ENCODE assay signal across 9 mouse cellular contexts in the genomic region with DNA sequence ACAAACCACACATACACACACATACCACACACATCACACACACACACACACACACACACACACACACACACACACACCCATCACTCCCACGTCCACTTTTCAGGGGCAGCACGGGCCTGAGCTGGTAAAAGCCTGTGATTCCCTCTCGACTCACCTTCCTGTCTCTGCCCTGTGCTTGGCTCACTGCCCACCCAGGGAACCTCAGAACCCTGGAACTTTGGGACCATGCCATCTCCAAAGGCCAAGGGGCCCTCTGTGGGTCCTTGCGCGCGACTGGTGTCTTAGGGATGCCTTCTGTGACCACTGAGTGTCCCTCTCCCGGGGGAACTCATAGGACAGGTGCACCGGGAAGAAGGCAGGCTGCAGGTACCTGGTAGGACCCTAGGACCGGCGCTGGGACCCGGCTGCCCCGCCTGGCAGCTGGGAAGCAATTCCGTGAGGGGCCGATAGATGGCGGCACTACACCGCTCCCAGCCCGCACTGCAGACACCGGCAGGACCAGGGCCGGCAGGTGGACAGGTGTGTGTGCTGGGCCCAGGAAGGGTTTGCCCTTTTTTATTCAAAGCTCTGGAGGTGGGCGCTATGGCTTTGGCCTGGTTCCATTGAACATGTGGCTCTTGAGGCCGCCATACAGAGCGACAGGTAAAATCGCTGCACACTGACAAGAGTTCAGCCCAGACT.
DNase-seq lines count a peak whose midpoint lies in the region; ATAC-seq and TF ChIP-seq lines count a peak whose summit lies in the region.
"Had no signal": no experiment of that assay in that cellular context is flagged by ENCODE, and none has a peak within 500 bp of the region (broad histone marks: within the 10 kb centered on the region; RNA-seq: fewer than 3 reads in every experiment).

No protein-coding gene starts in this region.

- TF ChIP-seq CTCF in liver, postnatal 0 days (IDR thresholded peaks at IDR 0.05; ENCODE audit: low read depth), result peak; percentile 86

- no peak overlapping the region for H3K9ac ChIP-seq in heart, embryonic 11.5 days (ENCODE audit: low read depth, low read length)
- no peak overlapping the region for H3K9ac ChIP-seq in liver, postnatal 0 days (replicated peaks)
- no peak overlapping the region for H3K9ac ChIP-seq in neural tube, embryonic 15.5 days (replicated peaks)
- H3K9ac ChIP-seq: limb, embryonic 12.5 days had no signal

- H3K4me1 ChIP-seq in heart, embryonic 11.5 days (ENCODE audit: control insufficient read depth, insufficient read depth, low read length), result 0 out of 2 replicates have a peak, but pooled peaks cover 2% of the 10 kb centered on the region
- no peaks in the 10 kb centered on the region for H3K4me1 ChIP-seq in liver, postnatal 0 days (ENCODE audit: insufficient read depth)
- H3K4me1 ChIP-seq in neural tube, embryonic 15.5 days, result peaks cover 23% of the 10 kb centered on the region

- no peak overlapping the region for H3K4me2 ChIP-seq in heart, embryonic 11.5 days
- no peak overlapping the region for H3K4me2 ChIP-seq in liver, postnatal 0 days (ENCODE audit: low read depth, low read length)
- H3K4me2 ChIP-seq in neural tube, embryonic 15.5 days, result peak overlapping the region; percentile 20
- H3K4me2 ChIP-seq: limb, embryonic 12.5 days had no signal

- H3K27me3 ChIP-seq in heart, embryonic 11.5 days (ENCODE audit: control insufficient read depth, insufficient read depth, low read length), result peaks cover 74% of the 10 kb centered on the region
- H3K27me3 ChIP-seq in liver, postnatal 0 days (ENCODE audit: insufficient read depth, low read length), result peaks cover 17% of the 10 kb centered on the region; the same call in 1 of the 2 replicates
- H3K27me3 ChIP-seq in neural tube, embryonic 15.5 days (replicated peaks), result peaks cover 27% of the 10 kb centered on the region; the same call in 1 of the 2 replicates

- 5% methylated on average over 23 of the region's 23 CpGs for WGBS in heart, embryonic 11.5 days (ENCODE audit: insufficient replicate concordance)
- WGBS in liver, postnatal 0 days (ENCODE audit: insufficient replicate concordance), result 7% methylated on average over 23 of the region's 23 CpGs
- 5% methylated on average over 23 of the region's 23 CpGs for WGBS in neural tube, embryonic 15.5 days

- TF ChIP-seq EP300 in liver, postnatal 0 days (IDR thresholded peaks at IDR 0.05; ENCODE audit: low read depth), result no peak

- H3K9me3 ChIP-seq in heart, embryonic 11.5 days (replicated peaks; ENCODE audit: control insufficient read depth, low read length), result no peaks in the 10 kb centered on the region
- H3K9me3 ChIP-seq in liver, postnatal 0 days (ENCODE audit: low read length), result no peaks in the 10 kb centered on the region
- H3K9me3 ChIP-seq in neural tube, embryonic 15.5 days (replicated peaks), result no peaks in the 10 kb centered on the region
- H3K9me3 ChIP-seq: limb, embryonic 12.5 days had no signal

- no peak overlapping the region for H3K4me3 ChIP-seq in heart, embryonic 11.5 days (ENCODE audit: low read depth, low read length)
- no peak overlapping the region for H3K4me3 ChIP-seq in liver, postnatal 0 days (ENCODE audit: low read depth, low read length)
- H3K4me3 ChIP-seq in neural tube, embryonic 15.5 days (replicated peaks), result no peak overlapping the region
- H3K4me3 ChIP-seq: limb, embryonic 12.5 days had no signal

- H3K27ac ChIP-seq in heart, embryonic 11.5 days (ENCODE audit: low read depth, low read length), result no peak overlapping the region
- H3K27ac ChIP-seq in liver, postnatal 0 days (ENCODE audit: low read depth), result no peak overlapping the region
- H3K27ac ChIP-seq in neural tube, embryonic 15.5 days (replicated peaks), result no peak overlapping the region
- H3K27ac ChIP-seq: limb, embryonic 12.5 days had no signal

- H3K36me3 ChIP-seq in heart, embryonic 11.5 days (ENCODE audit: control insufficient read depth, insufficient read depth, low read length), result no peaks in the 10 kb centered on the region
- H3K36me3 ChIP-seq in liver, postnatal 0 days (replicated peaks; ENCODE audit: insufficient read depth, low read length), result no peaks in the 10 kb centered on the region
- no peaks in the 10 kb centered on the region for H3K36me3 ChIP-seq in neural tube, embryonic 15.5 days
- H3K36me3 ChIP-seq: limb, embryonic 12.5 days had no signal

- ATAC-seq in heart, embryonic 11.5 days (replicated peaks; ENCODE audit: insufficient number of reproducible peaks, low FRiP score, low TSS enrichment), result no peak
- no peak for ATAC-seq in liver, postnatal 0 days
- ATAC-seq in neural tube, embryonic 15.5 days (ENCODE audit: low FRiP score), result 0 out of 2 replicates have a peak, but pooled peaks have one; percentile 10

- peak; percentile 18 for DNase-seq in heart, adult 8-10 months (ENCODE audit: low spot score)
- peak; percentile 90 for DNase-seq in cerebellum, postnatal 14 days
- DNase-seq in gastrocnemius, postnatal 10 days, result peak; percentile 59
- peak; percentile 64 for DNase-seq in kidney, adult 9 months
- DNase-seq in liver, postnatal 0 days, result peak; percentile 69
- DNase-seq in urinary bladder, adult 18-20 months (ENCODE audit: low spot score in 2 of 2), result peak; percentile 9 to 53

Comparison
In these comparisons a context has a peak if more than half of its experiments do, and no peak if none do; other contexts are left out.
1. DNase-seq: peak in every context shown above with its lines; median percentile 90 in cerebellum, postnatal 14 days; 69 in liver, postnatal 0 days; 64 in kidney, adult 9 months; 59 in gastrocnemius, postnatal 10 days; 31 in urinary bladder, adult 18-20 months; 18 in heart, adult 8-10 months.